Mouse (Mus musculus): ENCODE measurements around the gene Lsm5.

Gene Lsm5

GRCm38 (mm10) chr6:56703931-56704900 lies at the start of gene Lsm5:
Lsm5 (minus strand) TSS chr6:56704710.
- peak; percentile 94 for DNase-seq (ENCODE audit: low read depth, low spot score)

- no peak for DNase-seq (ENCODE audit: low read depth, low spot score)
These were observed 49.2 kb upstream of the Lsm5 start for GRCm38 (mm10) chr6:56753719-56754118.

- DNase-seq (ENCODE audit: low read depth, low spot score) = no peak
These were observed 41.5 kb upstream of the Lsm5 start for GRCm38 (mm10) chr6:56745950-56746543.

- no peak for DNase-seq (ENCODE audit: low read depth, low spot score)
These were observed 28.0 kb upstream of the Lsm5 start for GRCm38 (mm10) chr6:56732545-56732944.

GRCm38 (mm10) chr6:56720877-56721276 lies 16.4 kb upstream of the Lsm5 start:
- no peak for DNase-seq (ENCODE audit: low read depth, low spot score)

GRCm38 (mm10) chr6:56719071-56719470 lies 14.6 kb upstream of the Lsm5 start:
- DNase-seq (ENCODE audit: low read depth, low spot score) = no peak

GRCm38 (mm10) chr6:56715270-56715666 lies 10.8 kb upstream of the Lsm5 start:
- DNase-seq (ENCODE audit: low read depth, low spot score) = no peak

GRCm38 (mm10) chr6:56714574-56715269 lies 10.2 kb upstream of the Lsm5 start, which contains the start of gene Avl9:
Avl9 (plus strand) TSS chr6:56714899.
- peak; percentile 95 for DNase-seq (ENCODE audit: low read depth, low spot score)

GRCm38 (mm10) chr6:56714186-56714573 lies 9.7 kb upstream of the Lsm5 start:
- DNase-seq (ENCODE audit: low read depth, low spot score) = no peak

- no peak for DNase-seq (ENCODE audit: low read depth, low spot score)
These were observed 12.1 kb downstream of the Lsm5 start for GRCm38 (mm10) chr6:56692445-56692844.

GRCm38 (mm10) chr6:56691205-56691604 lies 13.3 kb downstream of the Lsm5 start:
- DNase-seq (ENCODE audit: low read depth, low spot score) = peak; percentile 84

- no peak for DNase-seq (ENCODE audit: low read depth, low spot score)
These were observed 16.3 kb downstream of the Lsm5 start for GRCm38 (mm10) chr6:56688238-56688637.

GRCm38 (mm10) chr6:56664410-56664809 lies 40.1 kb downstream of the Lsm5 start:
- DNase-seq (ENCODE audit: low read depth, low spot score) = no peak

GRCm38 (mm10) chr6:56655393-56655792 lies 49.1 kb downstream of the Lsm5 start:
- no peak for DNase-seq (ENCODE audit: low read depth, low spot score)

- no peak for DNase-seq (ENCODE audit: low read depth, low spot score)
These were observed 52.4 kb downstream of the Lsm5 start for GRCm38 (mm10) chr6:56652121-56652592.
